Mouse (Mus musculus) MEL (cell line): ENCODE results near the gene Olfr764-ps1. TPM values are rescaled to one million over a fixed set of nuclear protein-coding genes. Genes with fewer than 3 reads are reported as not detected.

ENCODE experiments used
- DNase-seq: peaks from one replicate; pipeline ENCODE4 v3.0.0; 2011; ENCODE audit warnings: low read depth, low spot score
- H3K27ac ChIP-seq: 2 replicates; pipeline ENCODE4 v1.5.1; 2012; ENCODE audit warnings: low read depth, mild to moderate bottlenecking, control low read depth, low read length, moderate library complexity; ENCODE audit not compliant: control insufficient read depth
- H3K27me3 ChIP-seq, 2 experiments: fragments of 150-350 bp in 1 of 2; sonication (generic) in 1 of 2; 2 replicates each; pipeline ENCODE4 v1.6.1; 2012; ENCODE audit warnings: low read length in 2 of 2, mild to moderate bottlenecking in 2 of 2, improper control_type of control experiment in 1 of 2, moderate library complexity in 1 of 2; ENCODE audit not compliant: insufficient read depth in 2 of 2, control insufficient read depth in 1 of 2
- H3K36me3 ChIP-seq, 2 experiments: 2 replicates each; pipeline ENCODE4 v1.6.1; 2012 to 2014; ENCODE audit warnings: low read length in 2 of 2, improper control_type of control experiment in 1 of 2, inconsistent platforms in 1 of 2, mild to moderate bottlenecking in 1 of 2; ENCODE audit not compliant: insufficient read depth in 2 of 2, control insufficient read depth in 1 of 2
- H3K4me1 ChIP-seq, 2 experiments: fragments of 150-350 bp in 1 of 2; sonication (generic) in 1 of 2; 2 replicates each; pipeline ENCODE4 v1.6.1; 2012; ENCODE audit warnings: low read length in 2 of 2, improper control_type of control experiment in 1 of 2, mild to moderate bottlenecking in 1 of 2; ENCODE audit not compliant: insufficient read depth in 2 of 2, control insufficient read depth in 1 of 2
- H3K4me3 ChIP-seq, 2 experiments: fragments of 150-350 bp in 1 of 2; sonication (generic) in 1 of 2; 2 replicates each; pipeline ENCODE4 v1.5.1; 2012; ENCODE audit warnings: low read depth in 2 of 2, low read length in 2 of 2, mild to moderate bottlenecking in 2 of 2, moderate library complexity in 2 of 2, control low read depth in 1 of 2, improper control_type of control experiment in 1 of 2; ENCODE audit not compliant: control insufficient read depth in 1 of 2, insufficient read depth in 1 of 2
- H3K79me2 ChIP-seq: 2 replicates; pipeline ENCODE4 v1.6.1; 2012; ENCODE audit warnings: mild to moderate bottlenecking, low read length, moderate library complexity; ENCODE audit not compliant: control insufficient read depth, poor library complexity, insufficient read depth
- H3K9ac ChIP-seq: 2 replicates; pipeline ENCODE4 v1.6.1; 2012; ENCODE audit warnings: low read depth, mild to moderate bottlenecking, control low read depth, low read length, moderate library complexity; ENCODE audit not compliant: control insufficient read depth, poor library complexity, severe bottlenecking
- H3K9me3 ChIP-seq: fragments of 150-350 bp; sonication (generic); replicated peaks from 2 replicates; pipeline ENCODE4 v1.6.1; 2012; ENCODE audit warnings: mild to moderate bottlenecking, low read length, improper control_type of control experiment, moderate library complexity; ENCODE audit not compliant: insufficient read depth
- BHLHE40 ChIP-seq: IDR thresholded peaks from 2 replicates; pipeline ENCODE4 v1.6.1; 2012; ENCODE audit warnings: low read depth, mild to moderate bottlenecking, inconsistent platforms, low read length, improper control_type of control experiment, borderline replicate concordance
- CHD1 ChIP-seq: IDR thresholded peaks from 2 replicates; pipeline ENCODE4 v1.6.1; 2012; ENCODE audit warnings: low read depth, mild to moderate bottlenecking, inconsistent platforms, low read length, improper control_type of control experiment
- CHD2 ChIP-seq: IDR thresholded peaks from 2 replicates; pipeline ENCODE4 v1.6.1; 2011; ENCODE audit warnings: low read length, improper control_type of control experiment
- CTCF ChIP-seq, 3 experiments: IDR thresholded peaks in 2 of 3; conservative IDR thresholded peaks in 1 of 3; 2 replicates each; pipeline ENCODE4 v1.5.1; 2011 to 2012; ENCODE audit warnings: low read length in 3 of 3, low read depth in 2 of 3, mild to moderate bottlenecking in 2 of 3, improper control_type of control experiment in 1 of 3, inconsistent platforms in 1 of 3, mixed read lengths in 1 of 3, moderate library complexity in 1 of 3; ENCODE audit not compliant: control insufficient read depth in 1 of 3, insufficient read depth in 1 of 3, poor library complexity in 1 of 3, severe bottlenecking in 1 of 3
- EP300 ChIP-seq, 2 experiments: IDR thresholded peaks; 2 replicates each; pipeline ENCODE4 v1.6.1; 2011; ENCODE audit warnings: improper control_type of control experiment in 2 of 2, low read length in 2 of 2, low read depth in 1 of 2, mild to moderate bottlenecking in 1 of 2
- ETS1 ChIP-seq: IDR thresholded peaks from 2 replicates; pipeline ENCODE4 v1.6.1; 2012; ENCODE audit warnings: low read depth, mild to moderate bottlenecking, inconsistent platforms, low read length, improper control_type of control experiment, moderate library complexity
- GABPA ChIP-seq: IDR thresholded peaks from 2 replicates; pipeline ENCODE4 v1.6.1; 2012; ENCODE audit warnings: low read depth, mild to moderate bottlenecking, inconsistent platforms, low read length, improper control_type of control experiment, moderate library complexity
- HCFC1 ChIP-seq: IDR thresholded peaks from 2 replicates; pipeline ENCODE4 v1.6.1; 2012; ENCODE audit warnings: low read depth, mild to moderate bottlenecking, inconsistent platforms, low read length, improper control_type of control experiment, moderate library complexity
- JUND ChIP-seq: IDR thresholded peaks from 2 replicates; pipeline ENCODE4 v1.6.1; 2011; ENCODE audit warnings: low read depth, mild to moderate bottlenecking, improper control_type of control experiment, low read length
- KAT2A ChIP-seq: conservative IDR thresholded peaks from 2 replicates; pipeline ENCODE4 v1.6.1; 2012; ENCODE audit warnings: low read depth, low read length, improper control_type of control experiment, inconsistent platforms
- MAFK ChIP-seq: IDR thresholded peaks from 2 replicates; pipeline ENCODE4 v1.6.1; 2011; ENCODE audit warnings: low read depth, mild to moderate bottlenecking, low read length, improper control_type of control experiment, borderline replicate concordance
- MEF2A ChIP-seq: IDR thresholded peaks from 2 replicates; pipeline ENCODE4 v1.6.1; 2014; ENCODE audit warnings: low read depth, mild to moderate bottlenecking, inconsistent platforms, low read length, improper control_type of control experiment; ENCODE audit not compliant: poor library complexity, insufficient replicate concordance, severe bottlenecking; ENCODE audit errors: extremely low read depth
- MXI1 ChIP-seq: IDR thresholded peaks from 2 replicates; pipeline ENCODE4 v1.6.1; 2011; ENCODE audit warnings: mild to moderate bottlenecking, low read depth, low read length, improper control_type of control experiment
- MYB ChIP-seq: IDR thresholded peaks from 2 replicates; pipeline ENCODE4 v1.6.1; 2011; ENCODE audit warnings: mild to moderate bottlenecking, low read depth, low read length, improper control_type of control experiment
- MYC ChIP-seq: IDR thresholded peaks from 2 replicates; pipeline ENCODE4 v1.6.1; 2011; ENCODE audit warnings: low read depth, mild to moderate bottlenecking, low read length, improper control_type of control experiment, moderate library complexity
- NELFE ChIP-seq: IDR thresholded peaks from 2 replicates; pipeline ENCODE4 v1.6.1; 2011; ENCODE audit warnings: low read depth, low read length, improper control_type of control experiment
- POLR2AphosphoS2 ChIP-seq: IDR thresholded peaks from 2 replicates; pipeline ENCODE4 v1.6.1; 2011; ENCODE audit warnings: low read length, improper control_type of control experiment
- POLR2AphosphoS5 ChIP-seq: IDR thresholded peaks from 2 replicates; pipeline ENCODE4 v1.6.1; 2012; ENCODE audit warnings: low read depth, borderline replicate concordance, mild to moderate bottlenecking, inconsistent platforms, low read length, moderate library complexity, mixed read lengths
- RAD21 ChIP-seq: IDR thresholded peaks from 2 replicates; pipeline ENCODE4 v1.6.1; 2011; ENCODE audit warnings: mild to moderate bottlenecking, low read depth, low read length, improper control_type of control experiment
- RCOR1 ChIP-seq: IDR thresholded peaks from 2 replicates; pipeline ENCODE4 v1.6.1; 2012; ENCODE audit warnings: low read depth, mild to moderate bottlenecking, inconsistent platforms, low read length, improper control_type of control experiment
- SIN3A ChIP-seq: IDR thresholded peaks from 2 replicates; pipeline ENCODE4 v1.6.1; 2012; ENCODE audit warnings: low read length, improper control_type of control experiment, inconsistent platforms
- TBP ChIP-seq: IDR thresholded peaks from 2 replicates; pipeline ENCODE4 v1.8.0; 2011; ENCODE audit warnings: low read depth, low read length, improper control_type of control experiment
- TCF12 ChIP-seq: IDR thresholded peaks from 2 replicates; pipeline ENCODE4 v1.6.1; 2014; ENCODE audit warnings: low read depth, mild to moderate bottlenecking, inconsistent platforms, low read length, improper control_type of control experiment, moderate library complexity
- UBTF ChIP-seq: IDR thresholded peaks from 2 replicates; pipeline ENCODE4 v1.6.1; 2012; ENCODE audit warnings: low read depth, mild to moderate bottlenecking, inconsistent platforms, low read length, improper control_type of control experiment, moderate library complexity, borderline replicate concordance; ENCODE audit not compliant: insufficient read depth
- USF1 ChIP-seq: IDR thresholded peaks from 2 replicates; pipeline ENCODE4 v1.6.1; 2014; ENCODE audit warnings: low read depth, mild to moderate bottlenecking, inconsistent platforms, low read length, improper control_type of control experiment, moderate library complexity
- USF2 ChIP-seq, 2 experiments: IDR thresholded peaks; 2 replicates each; pipeline ENCODE4 v1.6.1; 2011 to 2012; ENCODE audit warnings: improper control_type of control experiment in 2 of 2, low read length in 2 of 2, borderline replicate concordance in 1 of 2, inconsistent platforms in 1 of 2, low read depth in 1 of 2, mild to moderate bottlenecking in 1 of 2; ENCODE audit not compliant: insufficient read depth in 1 of 2
- ZMIZ1 ChIP-seq: IDR thresholded peaks from 2 replicates; pipeline ENCODE4 v1.6.1; 2012; ENCODE audit warnings: low read depth, mild to moderate bottlenecking, inconsistent platforms, low read length, improper control_type of control experiment, moderate library complexity
- ZNF384 ChIP-seq: IDR thresholded peaks from 2 replicates; pipeline ENCODE4 v1.6.1; 2012; ENCODE audit warnings: low read depth, mild to moderate bottlenecking, inconsistent platforms, low read length, improper control_type of control experiment
- polyA plus RNA-seq, 2 experiments: library from polyadenylated mRNA; stranded (reverse) in 1 of 2; unstranded in 1 of 2; fragments of >175 nt in 1 of 2; fragments of >200 nt in 1 of 2; gene quantifications; 2 replicates each; pipeline versions ENCODE4 v1.2.1 to v1.2.4; 2012; ENCODE audit warnings: low replicate concordance in 2 of 2, low read depth in 1 of 2; ENCODE audit not compliant: insufficient read length in 2 of 2, insufficient read depth in 1 of 2, missing spikeins in 1 of 2
- total RNA-seq: library from RNA; depleted of rRNA; stranded (reverse); fragments of 300-350 nt; gene quantifications from 2 replicates; pipeline ENCODE4 v1.2.3, GENCODE M21; 2012

Olfr764-ps1 gene
- total and polyA plus RNA-seq, 3 experiments = not detected

- TF ChIP-seq CHD2 (no peak), MYC (no peak), UBTF (no peak), POLR2AphosphoS5 (no peak), BHLHE40 (no peak), EP300 (IDR thresholded peaks at IDR 0.05; ENCODE audit: low read depth in 1 of 2, low read length in 2 of 2) (no peak), HCFC1 (no peak), ETS1 (no peak), USF2 (IDR thresholded peaks at IDR 0.05; ENCODE audit: borderline replicate concordance in 1 of 2, insufficient read depth in 1 of 2, low read depth in 1 of 2, low read length in 2 of 2) (no peak), MYB (no peak), ZMIZ1 (no peak), POLR2AphosphoS2 (no peak), CHD1 (no peak), RAD21 (no peak), JUND (no peak), MEF2A (no peak), MAFK (no peak), NELFE (no peak), ZNF384 (no peak)
- TF ChIP-seq, all 39 proteins: peak for 0
- H3K4me1 ChIP-seq = no peaks in the 10 kb centered on the region
- no peaks in the 10 kb centered on the region for H3K36me3 ChIP-seq
- no peak overlapping the region for H3K4me3 ChIP-seq
- no peak overlapping the region for H3K27ac ChIP-seq
- peaks cover 0 to 2% of the 10 kb centered on the region in 2 experiments; a peak in 1 of 4 replicates for H3K27me3 ChIP-seq
- H3K9me3 ChIP-seq = no peaks in the 10 kb centered on the region
- no peaks in the 10 kb centered on the region for H3K79me2 ChIP-seq
- H3K9ac ChIP-seq = no peak overlapping the region
- DNase-seq = no peak
Observed at GRCm38 (mm10) chr10:128995796-128996195, 43.9 kb downstream of the Olfr764-ps1 start.

- TF ChIP-seq UBTF (no peak), TCF12 (no peak), USF1 (no peak), MXI1 (no peak), RAD21 (no peak), MAFK (no peak), TBP (no peak), MEF2A (no peak), GABPA (no peak), SIN3A (no peak), NELFE (no peak), BHLHE40 (no peak), HCFC1 (no peak), POLR2AphosphoS2 (no peak), RCOR1 (no peak), KAT2A (no peak), CTCF (IDR thresholded peaks at IDR 0.05 in 2 of 3, conservative IDR thresholded peaks at IDR 0.05 in 1 of 3; ENCODE audit: control insufficient read depth in 1 of 3, insufficient read depth in 1 of 3, low read depth in 2 of 3, low read length in 3 of 3, poor library complexity in 1 of 3, severe bottlenecking in 1 of 3) (no peak)
- Histone ChIP-seq H3K27ac (no peak overlapping the region), H3K4me3 (no peak overlapping the region), H3K27me3 (peaks cover 0 to 2% of the 10 kb centered on the region in 2 experiments; a peak in 1 of 4 replicates), H3K9ac (no peak overlapping the region), H3K36me3 (no peaks in the 10 kb centered on the region), H3K79me2 (no peaks in the 10 kb centered on the region), H3K9me3 (no peaks in the 10 kb centered on the region), H3K4me1 (no peaks in the 10 kb centered on the region)
- DNase-seq = no peak
Observed at GRCm38 (mm10) chr10:128990994-128991393, 48.7 kb downstream of the Olfr764-ps1 start.
